Mouse (Mus musculus): ENCODE data around the gene Samd10. TPM values are rescaled to one million over a fixed set of nuclear protein-coding genes. Genes with fewer than 3 reads are reported as not detected.

Gene Samd10
- polyA plus RNA-seq, 1 experiment = 24.1 TPM

GRCm38 (mm10) chr2:181585506-181585905 lies 13.5 kb downstream of the Samd10 start:
- no peak for TF ChIP-seq CTCF (IDR thresholded peaks at IDR 0.05; ENCODE audit: insufficient read depth, low read length)
- TF ChIP-seq POLR2A (IDR thresholded peaks at IDR 0.05; ENCODE audit: borderline replicate concordance, extremely low read depth, low read depth, low read length) = no peak
- 85% methylated on average over 5 of the region's 5 CpGs for WGBS
- no peak for DNase-seq
- Histone ChIP-seq H3K4me3 (replicated peaks; ENCODE audit: extremely low read depth, low read depth, low read length) (no peak overlapping the region), H3K4me1 (ENCODE audit: control insufficient read depth, insufficient read depth, low read length) (no peaks in the 10 kb centered on the region)

DNA sequence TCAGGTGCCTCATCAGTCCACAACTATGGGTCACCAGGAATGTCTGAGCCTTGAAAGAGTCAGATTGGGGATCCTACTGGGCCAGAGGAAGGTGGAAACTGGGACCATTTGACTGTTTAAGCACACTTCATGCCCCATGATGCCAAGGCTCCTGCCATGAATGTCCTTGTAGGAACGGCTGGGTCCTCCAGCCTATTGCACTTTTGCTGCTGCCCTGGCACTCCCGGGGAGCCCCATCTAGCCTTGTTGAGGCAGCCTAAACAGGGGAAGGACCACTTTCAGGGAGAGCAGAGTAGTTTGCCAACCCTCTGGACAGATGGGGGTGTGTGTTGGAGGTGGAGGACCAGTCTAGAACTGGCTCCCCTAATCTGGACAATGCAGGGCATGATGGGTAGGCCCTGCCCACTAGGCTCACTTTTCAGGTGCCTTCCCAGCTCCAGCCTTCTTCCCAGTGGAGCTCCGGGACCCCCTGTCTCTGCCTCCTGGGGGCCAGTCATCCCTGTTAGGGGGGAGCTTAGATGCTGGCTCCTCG lies 14.5 kb downstream of the Samd10 start, which contains the start of gene Uckl1:
Gene Uckl1, minus strand, starts transcription at position 482 of the 532 bp plus-strand sequence.
- WGBS = 91% methylated on average over 4 of the region's 4 CpGs
- no peak for DNase-seq

DNA sequence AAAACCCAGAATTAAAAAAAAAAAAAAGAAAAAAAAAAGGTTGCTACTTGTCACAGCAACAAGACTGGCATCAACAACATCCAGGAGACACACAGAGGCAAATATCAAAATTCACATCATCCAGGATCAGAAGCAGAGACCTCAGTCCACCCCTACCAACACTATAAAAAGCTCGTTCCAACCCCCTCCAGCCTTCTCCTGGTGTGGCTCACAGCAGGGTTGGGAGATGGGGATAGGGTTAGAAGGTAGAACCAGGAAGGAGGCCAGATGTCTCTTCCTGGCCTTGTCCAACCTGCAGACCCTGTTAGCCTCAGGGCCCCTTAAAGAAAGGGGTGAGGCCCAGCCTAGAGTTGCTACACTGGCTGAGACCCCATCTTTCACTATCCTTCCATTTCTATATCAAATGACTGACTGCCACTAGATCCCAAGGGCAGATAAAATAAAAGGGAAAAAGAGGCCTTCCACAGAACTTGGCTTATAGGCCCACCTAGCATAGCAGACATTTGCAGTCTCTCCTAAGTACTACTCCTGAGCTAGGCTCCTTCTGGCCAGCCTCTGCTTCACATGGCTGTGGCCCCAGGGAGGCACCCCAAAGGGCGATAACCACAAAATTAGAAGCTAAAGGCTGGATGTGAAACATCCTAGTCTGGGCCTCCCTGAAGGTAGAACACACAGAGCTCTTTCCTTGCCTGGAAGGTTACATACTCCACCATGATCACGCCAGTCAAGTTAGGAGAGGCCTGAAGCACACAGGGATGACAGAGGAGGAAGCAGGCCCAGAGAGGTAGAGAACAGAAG lies 15.4 kb downstream of the Samd10 start:
- Histone ChIP-seq H3K4me1 (ENCODE audit: control insufficient read depth, insufficient read depth, low read length) (no peaks in the 10 kb centered on the region), H3K4me3 (replicated peaks; ENCODE audit: extremely low read depth, low read depth, low read length) (no peak overlapping the region)
- TF ChIP-seq CTCF (IDR thresholded peaks at IDR 0.05; ENCODE audit: insufficient read depth, low read length) = no peak
- WGBS = 86% methylated on average over 3 of the region's 3 CpGs
- no peak for DNase-seq

More for the DNA sequence above, 14.5 kb downstream of the Samd10 start, which contains the start of gene Uckl1:
- no peaks in the 10 kb centered on the region for H3K4me1 ChIP-seq (ENCODE audit: control insufficient read depth, insufficient read depth, low read length)
- no peak within 1 kb of the TSS for H3K4me3 ChIP-seq (replicated peaks; ENCODE audit: extremely low read depth, low read depth, low read length)
- TF ChIP-seq CTCF (IDR thresholded peaks at IDR 0.05; ENCODE audit: insufficient read depth, low read length) = no peak
- no peak for TF ChIP-seq POLR2A (IDR thresholded peaks at IDR 0.05; ENCODE audit: borderline replicate concordance, extremely low read depth, low read depth, low read length)

GRCm38 (mm10) chr2:181582939-181583338 lies 16.1 kb downstream of the Samd10 start:
- Histone ChIP-seq H3K4me1 (ENCODE audit: control insufficient read depth, insufficient read depth, low read length) (no peaks in the 10 kb centered on the region), H3K4me3 (replicated peaks; ENCODE audit: extremely low read depth, low read depth, low read length) (no peak overlapping the region)
- TF ChIP-seq CTCF (IDR thresholded peaks at IDR 0.05; ENCODE audit: insufficient read depth, low read length) (no peak), POLR2A (IDR thresholded peaks at IDR 0.05; ENCODE audit: borderline replicate concordance, extremely low read depth, low read depth, low read length) (no peak)
- peak; percentile 1 for DNase-seq
- 85% methylated on average over 1 of the region's 1 CpGs for WGBS

DNA sequence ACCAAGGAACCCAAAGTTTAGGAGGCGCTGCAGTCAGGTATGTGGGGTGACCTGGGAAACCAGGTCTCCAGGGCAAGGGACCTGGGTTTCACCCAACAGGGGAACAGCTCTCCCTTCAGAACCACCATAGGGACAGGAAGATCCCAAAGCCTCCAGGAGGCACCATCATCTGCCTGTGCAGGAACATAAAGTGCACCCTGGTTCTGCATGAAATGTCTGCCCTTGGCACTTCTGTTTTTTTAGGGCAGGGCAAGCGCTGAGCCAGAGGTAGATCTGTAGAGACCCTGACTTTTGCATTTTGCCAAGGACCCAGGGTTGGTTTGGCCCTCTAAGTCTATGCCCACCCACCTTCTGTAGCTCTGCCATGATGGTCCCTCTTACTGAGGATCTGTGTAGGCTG lies 16.7 kb downstream of the Samd10 start:
- peak; percentile 4 for DNase-seq
- 92% methylated on average over 2 of the region's 2 CpGs for WGBS

DNA sequence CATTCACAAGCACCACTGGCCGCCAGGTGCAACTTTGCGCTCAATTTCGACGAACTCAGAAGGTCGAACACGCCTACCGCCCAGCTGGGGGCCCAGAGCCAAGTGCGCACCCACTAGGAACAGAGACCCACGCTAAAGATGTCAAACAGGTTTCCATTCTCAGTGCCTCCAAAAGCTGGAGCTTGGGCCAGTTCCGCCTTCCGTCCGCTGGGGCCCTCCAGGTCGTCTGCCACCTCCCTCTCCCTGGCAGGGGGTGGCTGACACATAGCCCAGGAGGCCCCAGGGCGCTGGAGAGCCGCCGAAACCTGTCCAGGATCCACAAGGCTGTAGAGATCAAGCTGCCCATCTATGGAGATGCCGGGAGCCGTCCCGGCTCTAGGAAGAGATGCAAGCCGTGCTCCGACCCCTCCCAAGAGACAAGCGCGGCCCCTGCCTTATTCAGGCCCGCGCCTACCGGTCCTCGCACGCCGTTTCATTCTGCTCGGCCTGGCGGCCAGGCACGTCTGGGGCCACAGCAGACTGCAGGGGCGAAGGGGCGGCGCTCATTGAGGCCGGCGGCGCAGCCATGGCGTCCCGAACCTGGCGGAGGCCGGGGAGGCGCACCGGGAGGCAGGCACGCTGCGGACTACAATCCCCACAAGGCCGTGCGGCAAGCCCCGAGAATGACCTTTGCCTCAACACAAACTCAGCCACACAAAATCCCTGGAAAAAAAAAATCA lies 17.5 kb downstream of the Samd10 start:
- peak overlapping the region; percentile 90 for H3K4me3 ChIP-seq (replicated peaks; ENCODE audit: extremely low read depth, low read depth, low read length)
- no peaks in the 10 kb centered on the region for H3K4me1 ChIP-seq (ENCODE audit: control insufficient read depth, insufficient read depth, low read length)
- under 1% methylated on average over 49 of the region's 49 CpGs for WGBS
- TF ChIP-seq POLR2A (IDR thresholded peaks at IDR 0.05; ENCODE audit: borderline replicate concordance, extremely low read depth, low read depth, low read length) (peak; percentile 58; the same call in 1 of the 2 replicates), CTCF (IDR thresholded peaks at IDR 0.05; ENCODE audit: insufficient read depth, low read length) (no peak)
- DNase-seq = peak; percentile 89

More for the DNA sequence above, 16.7 kb downstream of the Samd10 start:
- Histone ChIP-seq H3K4me3 (replicated peaks; ENCODE audit: extremely low read depth, low read depth, low read length) (no peak overlapping the region), H3K4me1 (ENCODE audit: control insufficient read depth, insufficient read depth, low read length) (no peaks in the 10 kb centered on the region)
- no peak for TF ChIP-seq CTCF (IDR thresholded peaks at IDR 0.05; ENCODE audit: insufficient read depth, low read length)

DNA sequence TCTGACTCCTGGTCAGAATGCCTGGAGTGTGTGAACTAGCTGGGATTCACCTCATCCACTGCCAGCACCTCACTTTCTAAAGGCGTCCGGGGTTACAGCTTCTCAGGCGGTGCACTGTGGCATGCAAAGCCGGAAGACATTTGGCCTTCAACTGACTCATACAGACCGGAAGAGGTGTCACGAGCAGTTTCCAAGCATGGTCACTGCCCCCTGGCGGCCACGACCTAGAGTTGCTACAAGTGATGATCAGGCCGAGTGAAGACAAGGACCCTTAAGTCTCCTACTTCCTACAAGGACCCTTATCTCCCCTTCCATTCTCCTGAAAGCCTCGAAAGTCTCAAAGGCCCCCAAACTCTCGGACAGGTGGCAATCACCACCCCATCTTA lies 18.0 kb downstream of the Samd10 start:
- peak; percentile 76 for DNase-seq
- H3K4me3 ChIP-seq (replicated peaks; ENCODE audit: extremely low read depth, low read depth, low read length) = peak overlapping the region; percentile 90
- WGBS = under 1% methylated on average over 11 of the region's 11 CpGs
- no peaks in the 10 kb centered on the region for H3K4me1 ChIP-seq (ENCODE audit: control insufficient read depth, insufficient read depth, low read length)
- TF ChIP-seq CTCF (IDR thresholded peaks at IDR 0.05; ENCODE audit: insufficient read depth, low read length) (peak; percentile 95), POLR2A (IDR thresholded peaks at IDR 0.05; ENCODE audit: borderline replicate concordance, extremely low read depth, low read depth, low read length) (peak; percentile 55; the same call in 1 of the 2 replicates)

- H3K4me3 ChIP-seq (replicated peaks; ENCODE audit: extremely low read depth, low read depth, low read length) = no peak overlapping the region
- no peaks in the 10 kb centered on the region for H3K4me1 ChIP-seq (ENCODE audit: control insufficient read depth, insufficient read depth, low read length)
- peak; percentile 2 for DNase-seq
- TF ChIP-seq CTCF (IDR thresholded peaks at IDR 0.05; ENCODE audit: insufficient read depth, low read length) = no peak
- TF ChIP-seq POLR2A (IDR thresholded peaks at IDR 0.05; ENCODE audit: borderline replicate concordance, extremely low read depth, low read depth, low read length) = no peak
- 71% methylated on average over 5 of the region's 5 CpGs for WGBS
These were observed 18.8 kb downstream of the Samd10 start for GRCm38 (mm10) chr2:181580131-181580772.

- no peak overlapping the region for H3K4me3 ChIP-seq (replicated peaks; ENCODE audit: extremely low read depth, low read depth, low read length)
- no peaks in the 10 kb centered on the region for H3K4me1 ChIP-seq (ENCODE audit: control insufficient read depth, insufficient read depth, low read length)
- no peak for TF ChIP-seq POLR2A (IDR thresholded peaks at IDR 0.05; ENCODE audit: borderline replicate concordance, extremely low read depth, low read depth, low read length)
- no peak for DNase-seq
- WGBS = 90% methylated on average over 1 of the region's 1 CpGs
These were observed 19.3 kb downstream of the Samd10 start for GRCm38 (mm10) chr2:181579681-181580080.

Data from lung, adult 2 months (tissue).